Mouse (Mus musculus) testis, adult 2 months (tissue): Measurements from ENCODE around the gene Dnajb2. TPM values are rescaled to one million over a fixed set of nuclear protein-coding genes. Genes with fewer than 3 reads are reported as not detected.

Experiments
- H3K27ac ChIP-seq: fragments of 200-500 bp; 2 replicates; pipeline ENCODE4 v1.5.1; 2012; ENCODE audit warnings: low read depth, low read length; ENCODE audit not compliant: control insufficient read depth, insufficient read depth
- H3K27me3 ChIP-seq: fragments of 200-500 bp; 2 replicates; pipeline ENCODE4 v1.6.1; 2012; ENCODE audit warnings: mild to moderate bottlenecking, low read length, moderate library complexity; ENCODE audit not compliant: control insufficient read depth, insufficient read depth
- H3K36me3 ChIP-seq: fragments of 200-500 bp; 2 replicates; pipeline ENCODE4 v1.6.1; 2012; ENCODE audit warnings: mild to moderate bottlenecking, low read length; ENCODE audit not compliant: control insufficient read depth, insufficient read depth
- H3K4me1 ChIP-seq: fragments of 200-500 bp; 2 replicates; pipeline ENCODE4 v1.6.1; 2012; ENCODE audit warnings: low read length; ENCODE audit not compliant: control insufficient read depth, insufficient read depth
- H3K4me3 ChIP-seq: fragments of 200-500 bp; 2 replicates; pipeline ENCODE4 v1.5.1; 2012; ENCODE audit warnings: low read depth, mild to moderate bottlenecking, low read length, moderate library complexity, mixed read lengths; ENCODE audit not compliant: control insufficient read depth
- CTCF ChIP-seq: fragments of 200-500 bp; IDR thresholded peaks from 2 replicates; pipeline ENCODE4 v1.5.1; 2012; ENCODE audit warnings: low read depth, mild to moderate bottlenecking, inconsistent platforms, low read length, moderate library complexity; ENCODE audit not compliant: control insufficient read depth, insufficient read depth, insufficient replicate concordance
- POLR2A ChIP-seq: fragments of 200-500 bp; IDR thresholded peaks from 2 replicates; pipeline ENCODE4 v1.6.1; 2012; ENCODE audit warnings: low read depth, mild to moderate bottlenecking, inconsistent platforms, low read length, moderate library complexity; ENCODE audit not compliant: control insufficient read depth
- polyA plus RNA-seq: library from polyadenylated mRNA; depleted of rRNA; stranded (reverse); fragments of >200 nt; gene quantifications from 2 replicates; pipeline ENCODE4 v1.2.3, GENCODE M21; 2012

Dnajb2 gene
- polyA plus RNA-seq, 1 experiment, result 298 TPM

DNA sequence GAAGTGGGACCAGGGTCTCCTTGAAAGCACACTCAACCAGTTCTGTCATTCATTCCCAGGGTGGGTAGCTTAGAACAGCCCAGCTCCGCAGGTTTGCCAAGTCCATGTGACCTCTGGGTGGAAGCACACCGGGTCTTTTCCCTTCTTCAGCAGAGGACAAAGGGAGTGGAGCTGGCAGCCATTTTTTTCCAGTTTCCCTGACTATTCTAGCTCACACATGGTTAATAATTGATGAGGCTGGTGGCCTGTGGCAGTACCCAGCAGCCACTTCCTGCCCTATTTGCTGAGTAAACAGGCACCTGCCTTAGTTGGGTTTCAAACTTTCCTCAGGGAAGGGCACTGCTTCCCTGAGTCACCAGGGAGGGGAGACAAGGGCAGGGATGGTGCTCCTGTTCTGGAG is 21.8 kb upstream of the Dnajb2 start:
- TF ChIP-seq POLR2A, result no peak
- TF ChIP-seq CTCF, result no peak
- H3K27ac ChIP-seq, result no peak overlapping the region
- H3K4me1 ChIP-seq, result peaks cover 21% of the 10 kb centered on the region
- peaks cover under 1% of the 10 kb centered on the region; the same call in 1 of the 2 replicates for H3K36me3 ChIP-seq
- peaks cover 2% of the 10 kb centered on the region for H3K27me3 ChIP-seq
- H3K4me3 ChIP-seq, result no peak overlapping the region

DNA sequence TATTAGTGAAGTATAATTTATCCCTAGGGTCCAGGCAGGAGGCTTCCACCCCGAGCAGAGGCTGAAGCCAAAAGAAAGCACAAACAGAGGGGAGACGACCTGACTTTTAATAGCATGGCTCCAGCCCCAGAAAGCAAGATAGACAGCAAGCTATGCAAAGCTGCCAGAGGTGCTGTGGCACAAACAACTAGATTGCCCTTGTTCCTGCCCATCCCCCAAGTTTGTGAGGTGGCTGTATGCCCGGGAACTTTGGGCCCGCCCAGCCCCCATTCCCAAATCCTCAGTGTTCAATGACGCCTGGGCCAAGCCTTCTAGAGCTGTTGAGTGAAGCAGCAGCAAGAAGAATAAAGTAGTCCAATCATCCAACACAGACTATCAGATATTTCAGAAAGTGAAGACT is 21.3 kb upstream of the Dnajb2 start:
- no peaks in the 10 kb centered on the region; the same call in 1 of the 2 replicates for H3K36me3 ChIP-seq
- peaks cover 4% of the 10 kb centered on the region for H3K27me3 ChIP-seq
- no peak overlapping the region for H3K4me3 ChIP-seq
- H3K27ac ChIP-seq, result no peak overlapping the region
- TF ChIP-seq CTCF, result no peak
- H3K4me1 ChIP-seq, result peaks cover 23% of the 10 kb centered on the region

DNA sequence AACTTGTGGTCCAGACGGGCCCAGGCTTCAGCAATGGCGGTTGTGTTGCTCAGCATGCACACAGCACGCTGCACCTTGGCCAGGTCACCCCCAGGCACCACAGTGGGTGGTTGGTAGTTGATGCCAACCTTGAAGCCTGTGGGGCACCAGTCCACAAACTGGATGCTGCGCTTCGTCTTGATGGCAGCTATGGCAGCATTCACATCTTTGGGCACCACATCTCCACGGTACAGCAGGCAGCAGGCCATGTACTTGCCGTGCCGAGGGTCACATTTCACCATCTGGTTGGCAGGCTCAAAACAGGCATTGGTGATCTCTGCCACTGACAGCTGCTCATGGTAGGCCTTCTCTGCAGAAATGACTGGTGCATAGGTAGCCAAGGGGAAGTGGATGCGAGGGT is 20.4 kb upstream of the Dnajb2 start:
- Histone ChIP-seq H3K4me1 (peaks cover 23% of the 10 kb centered on the region), H3K36me3 (no peaks in the 10 kb centered on the region; the same call in 1 of the 2 replicates), H3K4me3 (no peak overlapping the region), H3K27ac (no peak overlapping the region), H3K27me3 (peaks cover 4% of the 10 kb centered on the region)
- no peak for TF ChIP-seq POLR2A
- TF ChIP-seq CTCF, result no peak

DNA sequence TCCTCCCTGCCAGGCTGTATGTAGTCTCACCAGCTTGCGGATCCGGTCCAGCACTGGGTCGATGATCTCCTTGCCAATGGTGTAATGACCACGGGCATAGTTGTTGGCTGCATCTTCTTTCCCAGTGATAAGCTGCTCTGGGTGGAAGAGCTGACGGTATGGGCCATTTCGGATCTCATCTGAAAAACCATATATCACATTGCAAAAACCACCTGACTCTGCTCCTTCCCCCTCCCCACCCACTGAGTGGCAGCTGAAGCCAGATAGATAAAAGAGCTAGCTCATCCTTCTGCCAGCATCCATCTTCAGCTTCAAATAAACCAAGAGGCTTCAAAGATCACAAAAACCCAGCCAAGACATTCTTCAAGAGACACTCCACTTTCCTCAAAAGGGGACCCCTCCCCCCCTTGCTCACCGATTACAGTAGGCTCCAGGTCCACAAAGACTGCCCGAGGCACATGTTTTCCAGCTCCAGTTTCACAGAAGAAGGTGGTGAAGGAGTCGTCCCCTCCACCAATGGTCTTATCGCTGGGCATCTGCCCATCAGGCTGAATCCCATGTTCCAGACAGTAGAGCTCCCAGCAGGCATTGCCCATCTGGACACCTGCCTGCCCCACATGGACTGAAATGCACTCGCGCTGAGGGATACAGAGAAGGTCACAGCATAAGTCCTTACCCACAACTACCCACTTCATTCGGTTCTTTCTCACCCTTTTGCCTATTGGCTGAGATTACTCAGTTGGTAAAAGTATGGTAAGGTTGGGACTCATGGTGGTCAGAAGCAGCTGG is 19.2 kb upstream of the Dnajb2 start:
- Histone ChIP-seq H3K4me3 (peak overlapping the region; percentile 82), H3K4me1 (peaks cover 19% of the 10 kb centered on the region), H3K36me3 (no peaks in the 10 kb centered on the region; the same call in 1 of the 2 replicates), H3K27me3 (peaks cover 4% of the 10 kb centered on the region), H3K27ac (no peak overlapping the region)
- no peak for TF ChIP-seq CTCF
- TF ChIP-seq POLR2A, result no peak

DNA sequence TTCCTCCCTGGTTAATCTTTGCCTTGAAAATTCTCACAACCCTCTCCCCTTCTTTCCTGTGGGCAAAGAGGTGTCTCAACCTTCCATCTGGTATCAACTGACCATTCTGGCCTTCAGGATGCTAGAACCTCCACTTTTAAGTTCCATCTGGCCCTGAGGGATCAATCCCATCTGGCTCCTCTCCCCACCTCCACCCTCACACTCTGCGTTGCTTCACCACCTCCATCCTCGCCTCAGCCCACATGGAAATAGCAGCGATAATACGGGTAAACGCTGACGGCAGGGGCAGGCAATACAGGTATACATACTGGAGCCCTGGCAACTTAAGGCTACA is 18.3 kb upstream of the Dnajb2 start:
- H3K4me1 ChIP-seq, result peaks cover 18% of the 10 kb centered on the region
- no peak overlapping the region for H3K27ac ChIP-seq
- TF ChIP-seq CTCF (no peak), POLR2A (no peak)
- H3K4me3 ChIP-seq, result peak overlapping the region; percentile 82
- peaks cover 4% of the 10 kb centered on the region for H3K27me3 ChIP-seq
- no peaks in the 10 kb centered on the region for H3K36me3 ChIP-seq

DNA sequence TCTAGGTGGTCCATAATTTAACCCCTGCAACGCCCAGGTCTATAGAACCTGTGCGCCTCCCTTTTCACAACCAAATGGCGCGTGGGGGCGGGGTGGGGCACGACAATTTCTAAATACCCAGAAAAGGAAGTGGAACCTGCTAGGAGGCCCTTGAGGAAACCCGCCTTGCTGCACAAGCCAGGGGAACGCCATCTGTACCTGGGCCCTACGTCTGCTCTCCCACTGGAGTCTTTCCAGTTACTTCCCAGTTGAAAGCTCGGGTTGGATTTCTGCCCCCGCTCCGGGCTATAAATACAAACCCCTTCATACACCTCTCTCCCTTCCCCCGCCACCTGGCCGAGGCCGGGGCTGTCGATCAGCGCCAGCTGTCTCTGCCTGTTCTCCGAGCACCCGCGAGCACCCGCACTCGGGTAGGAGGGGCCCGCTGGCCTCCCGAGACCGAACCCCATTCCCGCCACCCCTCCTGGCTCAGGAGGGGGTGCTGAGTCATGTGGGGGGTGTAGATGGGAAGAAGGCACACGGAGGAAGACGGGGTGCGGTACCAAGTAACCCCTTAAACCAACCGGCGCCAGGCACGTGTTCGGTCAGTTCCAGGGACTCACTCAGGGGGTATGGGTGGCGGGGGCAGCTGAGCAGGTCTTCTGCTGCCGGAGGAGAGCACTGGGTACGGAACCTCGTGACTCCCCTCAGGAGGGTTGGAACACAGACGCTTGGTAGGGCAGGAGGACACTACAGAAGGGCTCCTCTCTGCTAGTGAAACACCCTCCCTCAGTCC is 17.8 kb upstream of the Dnajb2 start:
- peaks cover 18% of the 10 kb centered on the region for H3K4me1 ChIP-seq
- H3K36me3 ChIP-seq, result no peaks in the 10 kb centered on the region
- no peak overlapping the region for H3K27ac ChIP-seq
- H3K4me3 ChIP-seq, result peak overlapping the region; percentile 82
- H3K27me3 ChIP-seq, result peaks cover 4% of the 10 kb centered on the region
- TF ChIP-seq CTCF (no peak), POLR2A (no peak)

DNA sequence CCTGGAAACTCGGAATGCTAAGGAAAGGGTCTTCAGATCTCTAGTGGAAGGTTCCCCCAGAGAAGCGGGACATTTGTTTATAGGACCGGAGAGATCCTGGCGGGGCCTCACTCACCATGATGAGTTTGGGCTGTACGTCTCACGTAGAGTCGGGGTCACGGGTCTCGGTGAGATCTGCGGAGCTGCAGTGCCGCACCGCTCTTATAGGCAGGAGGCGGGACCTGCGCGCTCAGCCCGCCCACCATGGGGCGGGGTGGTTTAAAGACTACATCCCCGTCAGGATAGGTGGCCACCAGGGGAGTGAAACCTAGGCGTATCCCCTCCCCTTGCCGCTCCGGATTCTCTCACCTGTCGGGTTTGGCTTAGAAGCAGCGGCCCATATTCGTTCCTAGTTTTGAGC is 17.1 kb upstream of the Dnajb2 start:
- no peak overlapping the region for H3K27ac ChIP-seq

More for the DNA sequence above, 17.1 kb upstream of the Dnajb2 start:
- Histone ChIP-seq H3K4me1 (peaks cover 18% of the 10 kb centered on the region), H3K4me3 (peak overlapping the region; percentile 82), H3K36me3 (no peaks in the 10 kb centered on the region), H3K27me3 (peaks cover 4% of the 10 kb centered on the region)
- no peak for TF ChIP-seq CTCF
- peak; percentile 63; the same call in 1 of the 2 replicates for TF ChIP-seq POLR2A
